Mouse (Mus musculus) embryonic fibroblast, embryonic 13.5 days (primary cell): ENCODE results near the gene Magoh.

Experiments used
- CTCF ChIP-seq: IDR thresholded peaks from 2 replicates; pipeline ENCODE4 v1.5.1; 2011; ENCODE audit warnings: mild to moderate bottlenecking, control low read depth, low read length, moderate library complexity, borderline replicate concordance; ENCODE audit not compliant: insufficient read depth
- POLR2A ChIP-seq: IDR thresholded peaks from 2 replicates; pipeline ENCODE4 v1.6.1; 2011; ENCODE audit warnings: low read depth, mild to moderate bottlenecking, control low read depth, low read length, moderate library complexity

DNA sequence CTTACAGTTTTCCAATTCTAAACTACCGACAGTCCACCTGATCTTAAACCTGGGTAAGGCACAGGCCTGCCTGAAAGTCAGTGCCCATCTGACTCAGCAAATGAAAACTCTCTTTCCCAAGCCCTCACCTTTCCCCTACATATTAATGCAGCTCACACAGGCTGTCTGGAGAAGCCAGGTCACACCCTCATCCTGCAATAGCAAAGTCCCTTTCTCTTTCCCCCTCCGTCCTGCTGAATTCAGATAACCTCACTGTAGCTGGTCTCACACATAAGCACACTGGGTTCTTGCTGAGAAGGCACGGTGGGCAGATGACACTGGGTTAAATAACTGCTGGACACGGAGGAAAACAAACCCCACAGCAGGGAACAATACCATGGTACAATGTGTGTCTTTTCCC lies 42.4 kb downstream of the Magoh start:
- TF ChIP-seq POLR2A (no peak), CTCF (no peak)
